Mouse (Mus musculus) thymus, adult 2 months (tissue): ENCODE results near the gene Capn12. TPM values are rescaled to one million over a fixed set of nuclear protein-coding genes. Genes with fewer than 3 reads are reported as not detected.

Experiments used
- DNase-seq: peaks from one replicate; pipeline ENCODE4 v3.0.0; 2021
- H3K27ac ChIP-seq: fragments of 200-500 bp; 2 replicates; pipeline ENCODE4 v1.5.1; 2012; ENCODE audit warnings: low read length, control low read depth; ENCODE audit not compliant: control insufficient read depth, insufficient read depth
- H3K27me3 ChIP-seq: fragments of 200-500 bp; 2 replicates; pipeline ENCODE4 v1.6.1; 2012; ENCODE audit warnings: mild to moderate bottlenecking, low read length, moderate library complexity, mixed read lengths; ENCODE audit not compliant: control insufficient read depth, insufficient read depth
- H3K36me3 ChIP-seq: fragments of 200-500 bp; 2 replicates; pipeline ENCODE4 v1.6.1; 2012; ENCODE audit warnings: mild to moderate bottlenecking, low read length, moderate library complexity; ENCODE audit not compliant: control insufficient read depth, insufficient read depth
- H3K4me1 ChIP-seq: fragments of 200-500 bp; replicated peaks from 2 replicates; pipeline ENCODE4 v1.6.1; 2012; ENCODE audit warnings: low read length; ENCODE audit not compliant: control insufficient read depth, insufficient read depth
- H3K4me3 ChIP-seq: fragments of 200-500 bp; 2 replicates; pipeline ENCODE4 v1.5.1; 2012; ENCODE audit warnings: mild to moderate bottlenecking, low read length, control low read depth, moderate library complexity; ENCODE audit not compliant: control insufficient read depth, insufficient read depth
- CTCF ChIP-seq: fragments of 200-500 bp; IDR thresholded peaks from 2 replicates; pipeline ENCODE4 v1.5.1; 2012; ENCODE audit warnings: mild to moderate bottlenecking, control low read depth, low read length, moderate library complexity, borderline replicate concordance; ENCODE audit not compliant: control insufficient read depth, poor library complexity, insufficient read depth; ENCODE audit errors: extremely low read depth
- POLR2A ChIP-seq: fragments of 200-500 bp; IDR thresholded peaks from 2 replicates; pipeline ENCODE4 v1.6.1; 2012; ENCODE audit warnings: mild to moderate bottlenecking, low read length, control low read depth, moderate library complexity; ENCODE audit not compliant: control insufficient read depth, poor library complexity, insufficient read depth; ENCODE audit errors: extremely low read depth
- WGBS: fragments of 180-500 bp; shearing (Covaris S2); methylation state at CpG from one replicate; pipeline ENCODE4 v1.1.7; 2018; 5-methylcytosine and 5-hydroxymethylcytosine counted together
- polyA plus RNA-seq: library from polyadenylated mRNA; depleted of rRNA; stranded (reverse); fragments of >200 nt; gene quantifications from 2 replicates; pipeline ENCODE4 v1.2.3, GENCODE M21; 2012

The Capn12 gene
- polyA plus RNA-seq, 1 experiment: 1.00 TPM

DNA sequence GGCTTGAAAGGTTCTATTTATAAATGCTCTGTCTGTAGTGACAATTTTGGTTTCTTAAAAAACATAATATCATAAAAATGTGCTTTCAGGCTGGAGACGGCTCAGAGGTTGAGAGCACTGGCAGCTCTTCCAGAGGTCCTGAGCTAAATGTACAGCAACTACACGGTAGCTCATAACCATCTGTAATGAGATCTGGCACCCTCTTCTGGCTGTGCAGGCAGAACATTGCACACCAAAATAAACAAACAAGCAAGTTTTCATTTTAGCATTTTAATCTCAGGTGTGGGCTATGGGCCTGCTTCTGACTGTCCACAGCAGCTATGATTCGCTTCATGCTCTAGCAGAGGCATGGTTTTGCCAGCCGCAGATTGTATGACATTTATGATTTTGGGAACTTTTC lies 18.8 kb downstream of the Capn12 start:
- no peak overlapping the region for H3K4me3 ChIP-seq
- DNase-seq: no peak
- H3K4me1 ChIP-seq: no peaks in the 10 kb centered on the region
- no peaks in the 10 kb centered on the region for H3K27me3 ChIP-seq
- TF ChIP-seq POLR2A (no peak), CTCF (no peak)
- 94% methylated on average over 4 of the region's 4 CpGs for WGBS
- no peak overlapping the region for H3K27ac ChIP-seq
- peaks cover 98% of the 10 kb centered on the region for H3K36me3 ChIP-seq

DNA sequence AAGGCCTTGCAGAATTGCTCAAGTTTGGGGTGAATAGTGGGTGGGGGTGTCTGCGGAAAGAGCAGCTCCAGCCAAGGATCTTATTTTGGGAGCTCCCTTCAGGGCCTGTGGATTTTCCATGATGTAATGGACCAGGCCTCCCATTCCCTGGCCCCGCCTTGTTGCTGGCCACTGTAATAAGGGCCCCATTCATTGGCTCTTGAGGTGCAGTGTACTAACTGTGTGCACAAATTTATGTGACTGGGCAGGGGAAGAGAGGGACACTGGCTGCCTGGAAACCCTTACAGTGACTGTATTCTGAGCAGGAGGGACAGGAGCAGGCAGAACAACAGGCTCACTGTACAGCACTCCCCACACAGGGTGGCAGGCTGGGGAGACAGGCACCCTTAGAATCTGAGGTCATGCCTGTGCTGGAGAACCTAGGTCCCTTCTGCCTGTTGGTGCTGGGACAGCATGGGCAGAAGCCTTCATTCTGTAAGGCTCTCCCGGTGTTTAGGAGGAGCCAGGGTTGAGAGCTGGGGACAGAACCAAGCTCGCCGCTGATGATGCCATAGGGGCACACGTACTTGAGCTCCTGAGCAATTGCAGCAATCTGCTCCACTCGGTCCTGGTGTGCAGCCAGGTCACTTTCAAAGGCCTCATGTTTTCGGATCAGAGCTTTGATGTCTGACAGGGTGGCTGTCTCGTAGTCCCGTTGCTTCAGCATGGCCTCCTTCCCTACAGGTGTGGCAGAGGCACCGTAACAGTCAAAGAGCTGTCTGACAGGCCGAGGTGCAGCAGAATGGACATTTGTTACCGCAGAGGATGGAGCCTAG lies 20.3 kb downstream of the Capn12 start:
- WGBS: 96% methylated on average over 13 of the region's 13 CpGs
- no peak for TF ChIP-seq CTCF
- TF ChIP-seq POLR2A: no peak
- no peak for DNase-seq
- Histone ChIP-seq H3K4me1 (no peaks in the 10 kb centered on the region), H3K36me3 (peaks cover 98% of the 10 kb centered on the region), H3K27me3 (no peaks in the 10 kb centered on the region), H3K4me3 (no peak overlapping the region), H3K27ac (no peak overlapping the region)

DNA sequence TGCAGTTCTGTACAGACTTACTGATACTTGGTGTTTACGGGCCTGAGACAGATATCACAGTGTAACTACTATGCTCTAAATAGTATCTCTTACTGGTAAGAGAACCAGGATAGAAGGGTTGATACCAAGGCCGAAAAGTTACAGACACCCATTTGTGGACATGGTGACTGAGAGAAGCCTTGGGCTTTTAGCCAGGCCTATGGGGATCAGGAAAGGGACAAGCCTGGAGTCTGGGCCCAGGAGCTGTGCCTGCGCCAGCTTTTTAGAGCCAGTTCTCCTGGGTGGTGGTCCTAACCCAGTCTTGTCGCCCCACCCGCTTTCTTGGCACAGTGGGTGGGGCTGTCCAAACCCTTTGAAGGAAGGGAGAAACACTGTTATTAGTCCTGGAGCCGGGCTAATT lies 21.0 kb downstream of the Capn12 start:
- no peaks in the 10 kb centered on the region for H3K4me1 ChIP-seq
- 98% methylated on average over 6 of the region's 6 CpGs for WGBS
- H3K27ac ChIP-seq: no peak overlapping the region
- H3K4me3 ChIP-seq: no peak overlapping the region
- peaks cover 96% of the 10 kb centered on the region for H3K36me3 ChIP-seq
- TF ChIP-seq CTCF: no peak
- TF ChIP-seq POLR2A: no peak
- H3K27me3 ChIP-seq: no peaks in the 10 kb centered on the region
- no peak for DNase-seq

DNA sequence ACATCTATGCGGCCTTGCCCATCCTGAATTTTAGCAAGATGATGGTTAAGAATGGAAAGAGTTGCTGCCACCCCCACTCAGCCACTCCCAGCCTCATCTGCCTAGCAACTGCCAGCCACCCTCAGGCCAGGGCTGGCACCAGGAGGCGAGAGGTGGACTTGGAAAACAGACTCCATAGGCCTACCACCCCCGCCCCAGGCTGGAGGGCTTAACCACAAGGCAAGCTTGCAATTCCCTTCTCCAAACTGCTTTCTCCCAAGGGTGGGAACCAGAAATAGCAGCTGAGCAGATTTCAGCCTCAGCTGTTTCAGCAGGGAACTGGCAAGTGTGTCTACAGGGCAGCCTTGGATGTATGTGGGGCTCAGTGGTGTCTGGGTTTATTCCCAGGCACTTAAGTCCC lies 21.6 kb downstream of the Capn12 start:
- H3K27ac ChIP-seq: no peak overlapping the region

DNA sequence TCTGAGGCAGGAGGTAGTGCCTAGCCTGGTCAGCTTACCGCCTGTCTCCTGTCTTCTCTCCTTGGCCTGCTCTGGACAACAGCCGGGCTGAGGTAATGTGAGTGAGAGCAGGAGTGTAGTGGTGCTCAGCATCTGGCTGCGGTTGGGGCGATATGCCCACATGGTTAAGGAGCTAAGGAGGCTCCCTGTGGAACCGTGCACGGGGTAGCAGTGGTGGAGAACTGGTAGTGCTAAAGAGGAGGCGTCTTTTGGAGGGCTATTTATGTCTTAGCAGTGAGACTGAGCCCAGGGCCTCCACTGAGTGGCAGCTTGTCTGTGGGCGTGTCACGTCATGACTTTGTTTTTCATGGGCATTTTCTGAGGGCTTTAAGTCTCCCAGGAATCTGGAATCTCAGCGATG lies 22.6 kb downstream of the Capn12 start:
- Histone ChIP-seq H3K27ac (no peak overlapping the region), H3K27me3 (no peaks in the 10 kb centered on the region), H3K4me3 (no peak overlapping the region), H3K36me3 (peaks cover 96% of the 10 kb centered on the region), H3K4me1 (no peaks in the 10 kb centered on the region)
- no peak for DNase-seq
- WGBS: 98% methylated on average over 10 of the region's 10 CpGs
- TF ChIP-seq CTCF (no peak), POLR2A (no peak)

More for the DNA sequence above, 21.6 kb downstream of the Capn12 start:
- peaks cover 96% of the 10 kb centered on the region for H3K36me3 ChIP-seq
- no peak for DNase-seq
- H3K4me3 ChIP-seq: no peak overlapping the region
- no peaks in the 10 kb centered on the region for H3K27me3 ChIP-seq
- 94% methylated on average over 3 of the region's 3 CpGs for WGBS
- TF ChIP-seq CTCF (no peak), POLR2A (no peak)
- H3K4me1 ChIP-seq: no peaks in the 10 kb centered on the region

DNA sequence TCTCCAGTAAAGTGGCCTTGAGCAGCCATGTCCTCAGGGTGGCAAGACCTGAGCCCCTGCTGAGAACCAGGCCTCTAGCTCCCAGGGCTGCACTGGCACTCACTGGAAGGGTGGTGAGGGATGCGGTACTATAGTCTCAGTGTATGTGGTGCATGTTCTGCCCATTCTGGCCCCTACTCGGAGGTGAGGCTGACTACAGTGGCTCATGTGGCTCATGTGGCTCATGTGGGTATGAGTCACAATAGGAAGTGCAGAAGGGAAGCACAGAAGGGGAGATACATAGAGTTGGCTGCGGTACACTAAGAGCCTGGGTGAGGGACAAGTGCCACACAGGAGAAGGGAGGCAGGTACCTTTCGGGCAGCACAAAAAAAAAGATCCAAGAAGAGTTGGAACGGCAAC lies 26.0 kb downstream of the Capn12 start:
- H3K27ac ChIP-seq: no peak overlapping the region
- DNase-seq: no peak
- H3K27me3 ChIP-seq: no peaks in the 10 kb centered on the region
- 95% methylated on average over 5 of the region's 5 CpGs for WGBS
- TF ChIP-seq POLR2A (no peak), CTCF (no peak)
- peaks cover 83% of the 10 kb centered on the region for H3K36me3 ChIP-seq
- no peak overlapping the region for H3K4me3 ChIP-seq
- H3K4me1 ChIP-seq: no peaks in the 10 kb centered on the region
